22 mouse cellular contexts compared by ENCODE assay signal in the genomic region with DNA sequence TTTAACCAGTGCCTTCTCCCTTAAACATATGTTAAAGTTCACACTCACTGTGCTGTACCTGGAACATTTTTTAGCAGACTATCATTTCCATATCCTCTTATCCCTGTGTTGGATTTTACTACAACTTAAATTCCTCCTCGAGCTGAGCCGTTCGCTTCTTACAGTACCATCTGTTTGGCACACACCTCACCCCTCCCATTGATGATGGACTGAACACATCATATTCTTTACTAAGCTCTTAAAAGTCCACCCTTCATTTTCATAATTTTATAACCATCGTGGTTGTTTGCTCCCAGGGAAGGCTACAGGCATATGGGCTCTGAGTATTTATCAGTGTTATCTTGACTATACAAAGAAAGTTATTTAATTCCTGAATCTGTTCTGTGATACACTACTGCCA.
DNase-seq lines count a peak whose midpoint lies in the region; ATAC-seq and TF ChIP-seq lines count a peak whose summit lies in the region.
"Had no signal": no experiment of that assay in that cellular context is flagged by ENCODE, and none has a peak within 500 bp of the region (broad histone marks: within the 10 kb centered on the region; RNA-seq: fewer than 3 reads in every experiment).

No protein-coding gene starts in this region.

- H3K9me3 ChIP-seq in hindbrain, postnatal 0 days (ENCODE audit: low read length), result no peaks in the 10 kb centered on the region
- no peaks in the 10 kb centered on the region for H3K9me3 ChIP-seq in hindbrain, embryonic 12.5 days (replicated peaks)
- H3K9me3 ChIP-seq: embryonic facial prominence, embryonic 15.5 days; forebrain, embryonic 10.5 days; forebrain, embryonic 15.5 days; heart, embryonic 13.5 days; hindbrain, embryonic 13.5 days; kidney, embryonic 15.5 days had no signal

- no peak overlapping the region for H3K4me3 ChIP-seq in hindbrain, postnatal 0 days (ENCODE audit: low read length)
- H3K4me3 ChIP-seq in hindbrain, embryonic 12.5 days, result no peak overlapping the region
- H3K4me3 ChIP-seq: embryonic facial prominence, embryonic 15.5 days; erythroblast, embryonic 14.5 days; forebrain, embryonic 10.5 days; forebrain, embryonic 15.5 days; heart, embryonic 13.5 days; hindbrain, embryonic 13.5 days; kidney, embryonic 15.5 days had no signal

- H3K4me1 ChIP-seq in hindbrain, postnatal 0 days (ENCODE audit: insufficient read depth, low read length), result no peaks in the 10 kb centered on the region
- no peaks in the 10 kb centered on the region for H3K4me1 ChIP-seq in hindbrain, embryonic 12.5 days
- H3K4me1 ChIP-seq: embryonic facial prominence, embryonic 15.5 days; forebrain, embryonic 10.5 days; kidney, embryonic 15.5 days had no signal

- H3K4me2 ChIP-seq in hindbrain, postnatal 0 days (ENCODE audit: low read depth, low read length), result no peak overlapping the region
- H3K4me2 ChIP-seq in hindbrain, embryonic 12.5 days (replicated peaks), result no peak overlapping the region
- H3K4me2 ChIP-seq: embryonic facial prominence, embryonic 15.5 days; forebrain, embryonic 15.5 days; heart, embryonic 13.5 days; hindbrain, embryonic 13.5 days; kidney, embryonic 15.5 days had no signal

- no peaks in the 10 kb centered on the region for H3K36me3 ChIP-seq in hindbrain, postnatal 0 days (ENCODE audit: insufficient read depth, low read length)
- no peaks in the 10 kb centered on the region for H3K36me3 ChIP-seq in hindbrain, embryonic 12.5 days
- H3K36me3 ChIP-seq: embryonic facial prominence, embryonic 15.5 days; forebrain, embryonic 10.5 days; forebrain, embryonic 15.5 days; heart, embryonic 13.5 days; hindbrain, embryonic 13.5 days; kidney, embryonic 15.5 days had no signal

- no peak overlapping the region; the same call in 1 of the 2 replicates for H3K27ac ChIP-seq in hindbrain, postnatal 0 days
- H3K27ac ChIP-seq in hindbrain, embryonic 12.5 days, result no peak overlapping the region
- H3K27ac ChIP-seq: embryonic facial prominence, embryonic 15.5 days; forebrain, embryonic 10.5 days; forebrain, embryonic 15.5 days; heart, embryonic 13.5 days; hindbrain, embryonic 13.5 days; kidney, embryonic 15.5 days had no signal

- H3K27me3 ChIP-seq in hindbrain, postnatal 0 days (ENCODE audit: insufficient read depth, low read length), result no peaks in the 10 kb centered on the region
- no peaks in the 10 kb centered on the region for H3K27me3 ChIP-seq in hindbrain, embryonic 12.5 days
- H3K27me3 ChIP-seq: embryonic facial prominence, embryonic 15.5 days; forebrain, embryonic 15.5 days; heart, embryonic 13.5 days; hindbrain, embryonic 13.5 days; kidney, embryonic 15.5 days had no signal

- no peak for ATAC-seq in hindbrain, postnatal 0 days
- ATAC-seq in hindbrain, embryonic 12.5 days (ENCODE audit: low FRiP score), result no peak
- ATAC-seq: forebrain, embryonic 15.5 days; intestine, embryonic 16.5 days had no signal

- no peak; the same call in 1 of the 2 replicates for TF ChIP-seq CTCF in hindbrain, postnatal 0 days (IDR thresholded peaks at IDR 0.05; ENCODE audit: low read depth)

- peak; percentile 69 for DNase-seq in cerebellum, adult 9-10 months
- no peak for DNase-seq in cerebellum, adult 11-12 months
- DNase-seq in hindbrain, postnatal 0 days (ENCODE audit: low spot score), result peak; percentile 23
- peak; percentile 50 for DNase-seq in cerebellum, adult 9-11 months
- DNase-seq in cerebellum, postnatal 14 days, result peak; percentile 35 to 64
- DNase-seq in retina, postnatal 1 day, result no peak
- DNase-seq: adrenal gland, adult 2 months; adrenal gland, postnatal 25 days; embryo, embryonic 11 days; gastrocnemius, postnatal 36 days; heart, adult 11 months; heart, postnatal 36 days; kidney, adult 2 months had no signal

- WGBS in hindbrain, postnatal 0 days, result 68% methylated on average over 4 of the region's 4 CpGs
- WGBS in hindbrain, embryonic 12.5 days, result 89% methylated on average over 4 of the region's 4 CpGs

- no peak overlapping the region for H3K9ac ChIP-seq in hindbrain, postnatal 0 days (replicated peaks; ENCODE audit: low read length)
- H3K9ac ChIP-seq in hindbrain, embryonic 12.5 days, result no peak overlapping the region
- H3K9ac ChIP-seq: embryonic facial prominence, embryonic 15.5 days; forebrain, embryonic 15.5 days; heart, embryonic 13.5 days; hindbrain, embryonic 13.5 days; kidney, embryonic 15.5 days had no signal

Comparison
In these comparisons a context has a peak if more than half of its experiments do, and no peak if none do; other contexts are left out.
1. DNase-seq: peak in cerebellum, adult 9-10 months (single experiment), hindbrain, postnatal 0 days (single experiment), cerebellum, adult 9-11 months (single experiment) and cerebellum, postnatal 14 days (2 of 2); none in cerebellum, adult 11-12 months (single experiment) and retina, postnatal 1 day (single experiment).